Mouse (Mus musculus): Measurements from ENCODE around the gene BC034090.
A peak's percentile ranks its signal among the peaks of the same experiment; 100 is the strongest.

BC034090 gene

GRCm38 (mm10) chr1:155244771-155245211 is 547 bp upstream of the BC034090 start:
- no peak for DNase-seq (ENCODE audit: low read depth in 2 of 2, low spot score in 2 of 2)

GRCm38 (mm10) chr1:155242488-155242745 is 1.8 kb downstream of the BC034090 start:
- DNase-seq (ENCODE audit: low read depth in 2 of 2, low spot score in 2 of 2): no peak

GRCm38 (mm10) chr1:155241701-155242487 is 2.4 kb downstream of the BC034090 start:
- no peak for DNase-seq (ENCODE audit: low read depth in 2 of 2, low spot score in 2 of 2)

GRCm38 (mm10) chr1:155239962-155240717 is 4.1 kb downstream of the BC034090 start:
- DNase-seq (ENCODE audit: low read depth in 2 of 2, low spot score in 2 of 2): no peak

- DNase-seq (ENCODE audit: low read depth in 2 of 2, low spot score in 2 of 2): no peak
Measured at GRCm38 (mm10) chr1:155239169-155239568, 5.1 kb downstream of the BC034090 start.

- DNase-seq (ENCODE audit: low read depth in 2 of 2, low spot score in 2 of 2): no peak
Measured at GRCm38 (mm10) chr1:155238126-155238525, 6.1 kb downstream of the BC034090 start.

- no peak for DNase-seq (ENCODE audit: low read depth in 2 of 2, low spot score in 2 of 2)
Measured at GRCm38 (mm10) chr1:155237390-155237789, 6.9 kb downstream of the BC034090 start.

- no peak for DNase-seq (ENCODE audit: low read depth in 2 of 2, low spot score in 2 of 2)
Measured at GRCm38 (mm10) chr1:155236306-155237024, 7.8 kb downstream of the BC034090 start.

GRCm38 (mm10) chr1:155235641-155236040 is 8.6 kb downstream of the BC034090 start:
- DNase-seq (ENCODE audit: low read depth in 2 of 2, low spot score in 2 of 2): no peak

- no peak for DNase-seq (ENCODE audit: low read depth in 2 of 2, low spot score in 2 of 2)
Measured at GRCm38 (mm10) chr1:155233931-155234607, 10.2 kb downstream of the BC034090 start.

GRCm38 (mm10) chr1:155233378-155233777 is 10.9 kb downstream of the BC034090 start:
- no peak for DNase-seq (ENCODE audit: low read depth in 2 of 2, low spot score in 2 of 2)

- DNase-seq (ENCODE audit: low read depth in 2 of 2, low spot score in 2 of 2): no peak
Measured at GRCm38 (mm10) chr1:155232786-155233185, 11.5 kb downstream of the BC034090 start.

- no peak for DNase-seq (ENCODE audit: low read depth in 2 of 2, low spot score in 2 of 2)
Measured at GRCm38 (mm10) chr1:155232385-155232784, 11.9 kb downstream of the BC034090 start.

- no peak for DNase-seq (ENCODE audit: low read depth in 2 of 2, low spot score in 2 of 2)
Measured at GRCm38 (mm10) chr1:155229464-155230411, 14.5 kb downstream of the BC034090 start.

- DNase-seq (ENCODE audit: low read depth in 2 of 2, low spot score in 2 of 2): peak; percentile 63 to 76
Measured at GRCm38 (mm10) chr1:155223849-155224554, 20.2 kb downstream of the BC034090 start.

- peak in 1 of 2 experiments; percentile 36 for DNase-seq (ENCODE audit: low read depth in 2 of 2, low spot score in 2 of 2)
Measured at GRCm38 (mm10) chr1:155223036-155223435, 21.2 kb downstream of the BC034090 start.

GRCm38 (mm10) chr1:155222101-155222669 is 22.1 kb downstream of the BC034090 start:
- DNase-seq (ENCODE audit: low read depth in 2 of 2, low spot score in 2 of 2): no peak

GRCm38 (mm10) chr1:155218924-155219323 is 25.3 kb downstream of the BC034090 start:
- DNase-seq (ENCODE audit: low read depth in 2 of 2, low spot score in 2 of 2): no peak

GRCm38 (mm10) chr1:155217865-155218541 is 26.2 kb downstream of the BC034090 start:
- peak; percentile 56 to 57 for DNase-seq (ENCODE audit: low read depth in 2 of 2, low spot score in 2 of 2)
